ENCODE assay signal across 27 mouse cellular contexts in the genomic region with DNA sequence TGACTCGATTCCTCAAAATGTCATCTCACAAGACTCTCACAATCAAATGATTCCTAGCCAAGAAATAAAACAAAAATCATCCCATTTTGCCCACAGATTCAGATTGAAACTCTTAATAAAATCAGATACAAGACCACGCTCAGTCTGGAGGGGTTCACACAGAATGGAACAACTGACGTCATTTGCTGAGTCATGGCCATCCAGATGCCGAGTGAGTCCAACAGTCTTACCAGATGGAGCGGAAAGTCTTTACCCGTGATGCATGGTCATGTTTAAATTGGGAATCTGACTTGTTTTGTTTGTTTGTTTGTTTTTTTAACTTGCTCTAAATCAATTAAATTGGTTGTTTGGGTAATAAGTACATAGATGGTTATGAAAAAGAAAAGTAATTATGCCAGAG. TPM values are rescaled to one million over a fixed set of nuclear protein-coding genes. Genes with fewer than 3 reads are reported as not detected.
DNase-seq lines count a peak whose midpoint lies in the region; ATAC-seq and TF ChIP-seq lines count a peak whose summit lies in the region.
"Had no signal": no experiment of that assay in that cellular context is flagged by ENCODE, and none has a peak within 500 bp of the region (broad histone marks: within the 10 kb centered on the region; RNA-seq: fewer than 3 reads in every experiment).

No protein-coding gene starts in this region.

- TF ChIP-seq CTCF in CH12.LX (conservative IDR thresholded peaks at IDR 0.05 in 1 of 2, IDR thresholded peaks at IDR 0.05 in 1 of 2; ENCODE audit: low read depth in 2 of 2, low read length in 2 of 2) = no peak
- TF ChIP-seq CTCF in cerebellum, adult 2 months (IDR thresholded peaks at IDR 0.05; ENCODE audit: borderline replicate concordance, insufficient read depth, low read depth, low read length) = no peak

- no peaks in the 10 kb centered on the region for H3K79me2 ChIP-seq in CH12.LX (replicated peaks; ENCODE audit: control insufficient read depth, extremely low read depth, insufficient read depth, poor library complexity, severe bottlenecking)

- H3K4me1 ChIP-seq in CH12.LX (ENCODE audit: control insufficient read depth in 1 of 2, insufficient read depth in 2 of 2) = peaks cover 8 to 28% of the 10 kb centered on the region in 2 experiments
- H3K4me1 ChIP-seq in cerebellum, adult 2 months (ENCODE audit: control insufficient read depth, insufficient read depth, low read length) = no peaks in the 10 kb centered on the region
- no peaks in the 10 kb centered on the region for H3K4me1 ChIP-seq in kidney, embryonic 16.5 days (ENCODE audit: insufficient read depth, low read length)
- H3K4me1 ChIP-seq: embryonic facial prominence, embryonic 12.5 days; embryonic facial prominence, embryonic 15.5 days; forebrain, embryonic 15.5 days; hindbrain, embryonic 10.5 days had no signal

- no peak overlapping the region for H3K4me2 ChIP-seq in CH12.LX (ENCODE audit: insufficient read depth, low read depth, poor library complexity, severe bottlenecking)
- H3K4me2 ChIP-seq in kidney, embryonic 16.5 days (replicated peaks; ENCODE audit: low read depth, low read length) = no peak overlapping the region
- H3K4me2 ChIP-seq: embryonic facial prominence, embryonic 12.5 days; embryonic facial prominence, embryonic 15.5 days; forebrain, embryonic 15.5 days; heart, embryonic 11.5 days; hindbrain, embryonic 14.5 days had no signal

- no peaks in the 10 kb centered on the region for H3K27me3 ChIP-seq in CH12.LX (replicated peaks)
- no peaks in the 10 kb centered on the region for H3K27me3 ChIP-seq in cerebellum, adult 2 months (ENCODE audit: control insufficient read depth, insufficient read depth, low read length)
- no peaks in the 10 kb centered on the region for H3K27me3 ChIP-seq in kidney, embryonic 16.5 days (ENCODE audit: insufficient read depth, low read length)
- H3K27me3 ChIP-seq: embryonic facial prominence, embryonic 12.5 days; embryonic facial prominence, embryonic 15.5 days; forebrain, embryonic 15.5 days; Patski had no signal

- H3K9ac ChIP-seq in CH12.LX (ENCODE audit: insufficient read depth, low read depth) = no peak overlapping the region
- no peak overlapping the region for H3K9ac ChIP-seq in kidney, embryonic 16.5 days (replicated peaks; ENCODE audit: low read length)
- H3K9ac ChIP-seq: embryonic facial prominence, embryonic 12.5 days; embryonic facial prominence, embryonic 15.5 days; forebrain, embryonic 15.5 days; hindbrain, embryonic 14.5 days had no signal

- no peaks in the 10 kb centered on the region for H3K36me3 ChIP-seq in CH12.LX (replicated peaks in 1 of 2; ENCODE audit: control insufficient read depth in 1 of 2, insufficient read depth in 1 of 2, low read length in 1 of 2)
- H3K36me3 ChIP-seq in kidney, embryonic 16.5 days (ENCODE audit: insufficient read depth, low read length) = no peaks in the 10 kb centered on the region
- H3K36me3 ChIP-seq: embryonic facial prominence, embryonic 12.5 days; embryonic facial prominence, embryonic 15.5 days; forebrain, embryonic 15.5 days; hindbrain, embryonic 10.5 days had no signal

- peak; percentile 19 for DNase-seq in CD4-positive, CD25-positive, alpha-beta regulatory T cell, adult 2 months (ENCODE audit: low read depth, low spot score)
- peak; percentile 92 for DNase-seq in CH12.LX (ENCODE audit: extremely low read depth)
- DNase-seq in NIH3T3 (ENCODE audit: low read depth) = peak; percentile 55
- DNase-seq in induced T-regulatory cell, adult 2 months (ENCODE audit: low read depth) = peak; percentile 22
- no peak for DNase-seq in kidney, postnatal 14 days
- DNase-seq in cerebellum, adult 2 months = no peak
- DNase-seq: adrenal gland, adult 2 months; adrenal gland, postnatal 25 days; cerebellum, adult 18-20 months; cerebellum, adult 9-11 months; cerebellum, postnatal 25 days; gastrocnemius, adult 2 months; gastrocnemius, postnatal 14 days; heart, adult 11 months; heart, postnatal 36 days; kidney, adult 2 months had no signal

- in situ Hi-C loops in CH12.LX (cut with MboI; ENCODE audit: low pct_ligation_motif_present, low pct_unique_long_range_greater_than_20kb, low sequenced_read_pairs) = loop anchor here (10.0 kb wide), 1 partner anchor 75 kb away; the partner anchor contains the start of gene Sdhaf4

- peaks cover 17% of the 10 kb centered on the region for H3K9me3 ChIP-seq in CH12.LX (replicated peaks; ENCODE audit: low read length)
- H3K9me3 ChIP-seq in kidney, embryonic 16.5 days (ENCODE audit: low read length) = peaks cover 11% of the 10 kb centered on the region; the same call in 1 of the 2 replicates
- H3K9me3 ChIP-seq: embryonic facial prominence, embryonic 12.5 days; embryonic facial prominence, embryonic 15.5 days; forebrain, embryonic 15.5 days had no signal

- no peak for TF ChIP-seq RAD21 in CH12.LX (IDR thresholded peaks at IDR 0.05; ENCODE audit: low read depth, low read length)

- H3K4me3 ChIP-seq in CH12.LX (replicated peaks in 1 of 3; ENCODE audit: low read depth in 2 of 3, low read length in 2 of 3, poor library complexity in 1 of 3) = no peak overlapping the region
- H3K4me3 ChIP-seq in cerebellum, adult 2 months (replicated peaks; ENCODE audit: insufficient read depth, low read depth, low read length) = no peak overlapping the region
- no peak overlapping the region for H3K4me3 ChIP-seq in kidney, embryonic 16.5 days (ENCODE audit: low read length)
- H3K4me3 ChIP-seq: embryonic facial prominence, embryonic 12.5 days; embryonic facial prominence, embryonic 15.5 days; forebrain, embryonic 15.5 days; gastrocnemius, adult 2 months; hindbrain, embryonic 10.5 days had no signal

- WGBS in cerebellum, adult 2 months = 86% methylated on average over 6 of the region's 6 CpGs
- 92% methylated on average over 6 of the region's 6 CpGs for WGBS in kidney, embryonic 16.5 days

- no peak overlapping the region for H3K27ac ChIP-seq in CH12.LX (ENCODE audit: insufficient read depth, low read depth)
- no peak overlapping the region for H3K27ac ChIP-seq in cerebellum, adult 2 months (ENCODE audit: insufficient read depth, low read length)
- no peak overlapping the region for H3K27ac ChIP-seq in kidney, embryonic 16.5 days (ENCODE audit: low read length)
- H3K27ac ChIP-seq: embryonic facial prominence, embryonic 12.5 days; embryonic facial prominence, embryonic 15.5 days; forebrain, embryonic 15.5 days; gastrocnemius, adult 2 months; hindbrain, embryonic 10.5 days; hindbrain, embryonic 14.5 days; hindbrain, postnatal 0 days had no signal

- no peak for ATAC-seq in CD4-positive, CD25-positive, alpha-beta regulatory T cell, adult 4 months
- ATAC-seq in kidney, embryonic 16.5 days (ENCODE audit: low FRiP score, low TSS enrichment) = no peak
- ATAC-seq: forebrain, embryonic 15.5 days; hindbrain, postnatal 0 days; intestine, postnatal 0 days; Patski had no signal

- dilution Hi-C loops in CH12.LX (cut with MboI; ENCODE audit: extremely low pct_ligation_motif_present, extremely low pct_unique_long_range_greater_than_20kb, low sequenced_read_pairs) = no loop called here

- no peak for TF ChIP-seq POLR2A in CH12.LX (IDR thresholded peaks at IDR 0.05; ENCODE audit: low read depth, low read length)
- no peak for TF ChIP-seq POLR2A in cerebellum, adult 2 months (IDR thresholded peaks at IDR 0.05; ENCODE audit: borderline replicate concordance, insufficient read depth, low read length)

- TF ChIP-seq EP300 in CH12.LX (IDR thresholded peaks at IDR 0.05; ENCODE audit: low read length) = peak; percentile 94

TF ChIP-seq in CH12.LX, 34 proteins besides CTCF, POLR2A, EP300 and RAD21 (continues in another document):
- no peak for TF ChIP-seq TBP (conservative IDR thresholded peaks at IDR 0.05; ENCODE audit: low read depth, low read length)
- no peak for TF ChIP-seq PAX5 (IDR thresholded peaks at IDR 0.05; ENCODE audit: low read length)
- TF ChIP-seq JUND (conservative IDR thresholded peaks at IDR 0.05; ENCODE audit: low read depth, low read length) = peak; percentile 99
- no peak for TF ChIP-seq ZKSCAN1 (IDR thresholded peaks at IDR 0.05; ENCODE audit: borderline replicate concordance, low read depth, low read length)
- no peak for TF ChIP-seq CHD2 (IDR thresholded peaks at IDR 0.05; ENCODE audit: low read length)
- no peak for TF ChIP-seq USF2 (conservative IDR thresholded peaks at IDR 0.05; ENCODE audit: low read depth, low read length)
- no peak for TF ChIP-seq CHD1 (IDR thresholded peaks at IDR 0.05; ENCODE audit: low read depth, low read length)
- peak; percentile 74 for TF ChIP-seq BHLHE40 (IDR thresholded peaks at IDR 0.05; ENCODE audit: low read depth, low read length)
- 0 out of 2 replicates have a peak, but pooled peaks have one; percentile 17 for TF ChIP-seq MYC (IDR thresholded peaks at IDR 0.05; ENCODE audit: low read depth, low read length)
- no peak for TF ChIP-seq E2F4 (IDR thresholded peaks at IDR 0.05; ENCODE audit: insufficient replicate concordance, low read depth, low read length)
- TF ChIP-seq KAT2A (IDR thresholded peaks at IDR 0.05; ENCODE audit: insufficient replicate concordance, low read length) = no peak
- TF ChIP-seq ETS1 (conservative IDR thresholded peaks at IDR 0.05; ENCODE audit: low read depth, low read length) = peak; percentile 94
- no peak for TF ChIP-seq MAX (IDR thresholded peaks at IDR 0.05; ENCODE audit: low read length)
- no peak for TF ChIP-seq MXI1 (IDR thresholded peaks at IDR 0.05; ENCODE audit: low read depth, low read length)
- peak; percentile 72; the same call in 1 of the 2 replicates for TF ChIP-seq IRF4 (IDR thresholded peaks at IDR 0.05; ENCODE audit: low read depth, low read length)
- TF ChIP-seq MAFK (IDR thresholded peaks at IDR 0.05; ENCODE audit: insufficient replicate concordance, low read length) = peak; percentile 97
- TF ChIP-seq SMC3 (IDR thresholded peaks at IDR 0.05; ENCODE audit: low read depth, low read length) = no peak
- TF ChIP-seq JUN (IDR thresholded peaks at IDR 0.05; ENCODE audit: insufficient read depth, low read depth, low read length) = peak; percentile 99
- peak; percentile 89; the same call in 1 of the 2 replicates for TF ChIP-seq MEF2A (IDR thresholded peaks at IDR 0.05; ENCODE audit: borderline replicate concordance, low read depth, low read length)
- no peak for TF ChIP-seq UBTF (IDR thresholded peaks at IDR 0.05; ENCODE audit: low read depth, low read length)
- no peak for TF ChIP-seq ZC3H11A (IDR thresholded peaks at IDR 0.05; ENCODE audit: low read depth, low read length)
- no peak for TF ChIP-seq RCOR1 (conservative IDR thresholded peaks at IDR 0.05; ENCODE audit: low read depth, low read length)
- no peak for TF ChIP-seq MAZ (IDR thresholded peaks at IDR 0.05; ENCODE audit: low read depth, low read length)

RNA-seq across cellular contexts. Expression of gene Smap1, which starts 7.3 kb away (rescaled TPM):
- polyA plus RNA-seq in CD4-positive, CD25-positive, alpha-beta regulatory T cell, adult 4 months (2017; shearing (Covaris generic)) = 10 to 100 TPM; 43.7 to 49.4 TPM
- total RNA-seq in CH12.LX (2012; rRNA removed) (23.6 and 37.0 TPM in 2 replicates), CH12.LX (2014; rRNA removed) (22.3 and 24.5 TPM in 2 replicates)
- polyA plus RNA-seq in CH12.LX (2012; ENCODE audit: insufficient read length, low read depth) = 59.3 and 60.5 TPM in 2 replicates
- 132 and 148 TPM in 2 replicates for polyA plus RNA-seq in cerebellum, adult 2 months (2012; rRNA removed)
- 22.2 and 28.0 TPM in 2 replicates for polyA plus RNA-seq in kidney, embryonic 16.5 days (2015; fragmentation: Nextera tagmentation; extraction: Ambion mirVana)

Comparison
In these comparisons a context has a peak if more than half of its experiments do, and no peak if none do; other contexts are left out.
1. DNase-seq: peak in CD4-positive, CD25-positive, alpha-beta regulatory T cell, adult 2 months (single experiment), CH12.LX (single experiment), NIH3T3 (single experiment) and induced T-regulatory cell, adult 2 months (single experiment); none in kidney, postnatal 14 days (single experiment) and cerebellum, adult 2 months (0 of 2).